Mouse (Mus musculus) cerebellum, adult 2 months (tissue): ENCODE results near the gene Cep85l.

Experiments
- CTCF ChIP-seq: fragments of 200-500 bp; IDR thresholded peaks from 2 replicates; pipeline ENCODE4 v1.5.1; 2011; ENCODE audit warnings: low read depth, mild to moderate bottlenecking, control low read depth, low read length, moderate library complexity, borderline replicate concordance; ENCODE audit not compliant: insufficient read depth
- POLR2A ChIP-seq: fragments of 200-500 bp; IDR thresholded peaks from 2 replicates; pipeline ENCODE4 v1.6.1; 2011; ENCODE audit warnings: low read length, control low read depth, borderline replicate concordance; ENCODE audit not compliant: insufficient read depth

- TF ChIP-seq CTCF (no peak), POLR2A (no peak)
Observed at GRCm38 (mm10) chr10:53377096-53377495, 2.7 kb downstream of the Cep85l start.
